Mouse (Mus musculus) effector memory CD4-positive, alpha-beta T cell, adult 5 months (primary cell): ENCODE results near the gene Ccser1. TPM values are rescaled to one million over a fixed set of nuclear protein-coding genes. Genes with fewer than 3 reads are reported as not detected.

Experiments
- polyA plus RNA-seq: library from polyadenylated mRNA; unstranded; fragments of 100-300 nt; shearing (Covaris generic); gene quantifications from one replicate; pipeline ENCODE4 v1.2.1, GENCODE M21; 2017

Ccser1 gene
- polyA plus RNA-seq = 1.7 TPM

DNA sequence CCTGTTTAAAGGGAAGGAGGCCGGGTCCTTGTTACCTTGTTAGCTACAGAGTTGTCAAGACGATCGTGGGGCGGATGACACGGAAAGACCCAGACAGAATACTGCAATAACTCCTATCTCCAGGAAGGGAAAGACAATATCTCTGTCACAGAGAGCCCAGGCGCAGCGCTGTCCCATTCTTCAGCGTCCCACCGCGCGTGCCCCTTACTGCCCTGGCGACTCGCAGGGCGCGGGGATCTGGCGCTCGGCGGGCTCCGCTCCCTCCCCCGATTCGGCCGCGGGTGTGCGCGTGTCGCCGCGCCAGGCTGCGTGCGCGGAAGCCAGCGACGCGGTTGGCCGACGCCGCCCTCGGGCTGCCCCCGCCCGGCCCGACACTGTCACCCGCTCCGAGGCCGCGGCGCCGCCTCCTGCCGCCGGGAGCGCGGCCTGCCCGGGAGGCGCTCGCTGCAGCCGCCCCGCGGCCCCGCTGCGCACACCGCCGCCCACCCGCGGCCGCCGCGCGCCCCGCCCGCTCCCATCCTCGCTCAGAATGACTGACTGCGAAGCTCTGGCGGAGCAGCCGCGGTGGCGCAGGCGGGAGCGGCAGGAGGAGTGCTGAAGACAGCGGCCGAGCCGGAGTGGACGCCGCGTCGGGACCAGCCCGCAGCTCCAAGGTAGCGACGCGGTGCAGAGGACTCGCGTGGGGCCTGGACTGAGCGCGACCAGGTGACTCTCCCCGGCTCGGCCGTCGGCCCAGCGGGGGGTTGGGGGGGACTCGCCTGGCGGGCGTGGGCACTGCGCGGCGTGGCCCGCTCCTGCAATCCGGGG, at the start of gene Ccser1:
Gene Ccser1, plus strand, starts transcription at position 376 of the 807 bp plus-strand sequence.

